Mouse (Mus musculus) skeletal muscle tissue, adult 2 months (tissue): ENCODE measurements at regions not wholly inside any gene's neighbourhood (a gene's known extent, or its start where the extent isn't known, plus 50 kb on each side); places are given as distances from the start of the nearest gene placed in this dataset.

Experiments
- DNase-seq: peaks from one replicate; pipeline ENCODE4 v3.0.0-alpha.2; 2012; ENCODE audit warnings: low read depth, low spot score

DNA sequence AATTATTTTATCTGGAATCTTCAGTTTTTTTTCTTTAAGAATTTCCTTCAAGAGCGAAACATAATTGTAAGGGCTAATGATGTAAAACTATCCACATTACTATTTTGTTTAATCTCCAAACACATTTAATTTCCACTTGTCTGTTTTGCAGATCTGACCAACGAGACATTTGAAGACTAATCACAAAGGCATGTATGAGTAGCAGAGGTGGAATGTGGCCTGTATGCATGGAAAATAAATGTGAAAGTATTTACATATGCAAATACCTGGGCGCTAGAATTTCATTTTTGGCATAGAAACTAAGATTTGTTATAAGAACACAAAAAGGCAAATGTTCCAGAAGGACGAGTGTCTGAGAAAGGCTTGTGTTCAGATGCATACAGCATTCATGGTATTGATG lies 375.2 kb downstream of the Efnb2 start:
- DNase-seq, result no peak

GRCm38 (mm10) chr8:8274987-8275386 lies 386.1 kb downstream of the Efnb2 start:
- no peak for DNase-seq

GRCm38 (mm10) chr8:8274211-8274641 lies 386.8 kb downstream of the Efnb2 start:
- DNase-seq, result peak; percentile 47

- no peak for DNase-seq
Measured at GRCm38 (mm10) chr8:8258855-8259254, 402.2 kb downstream of the Efnb2 start.

DNA sequence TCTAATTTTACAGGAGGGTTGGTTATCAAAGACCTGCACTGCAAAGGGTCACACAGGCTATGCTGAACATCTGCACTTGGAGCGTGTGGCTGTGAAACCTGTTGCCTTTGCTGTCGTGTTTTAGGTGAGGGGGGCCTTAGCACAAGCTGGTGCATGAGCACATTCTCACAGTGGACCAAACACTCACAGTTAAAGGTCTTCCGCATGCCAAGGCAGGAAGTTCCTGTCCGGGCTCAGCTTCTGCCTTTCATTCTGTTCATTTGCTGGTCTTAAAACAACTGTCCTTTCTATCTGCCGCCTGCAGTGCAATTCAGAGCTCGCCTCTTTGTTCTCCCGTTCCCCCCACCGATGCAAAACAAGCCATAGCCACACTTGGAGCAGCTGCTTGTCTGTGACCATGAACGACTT lies 402.8 kb downstream of the Efnb2 start:
- DNase-seq, result no peak

DNA sequence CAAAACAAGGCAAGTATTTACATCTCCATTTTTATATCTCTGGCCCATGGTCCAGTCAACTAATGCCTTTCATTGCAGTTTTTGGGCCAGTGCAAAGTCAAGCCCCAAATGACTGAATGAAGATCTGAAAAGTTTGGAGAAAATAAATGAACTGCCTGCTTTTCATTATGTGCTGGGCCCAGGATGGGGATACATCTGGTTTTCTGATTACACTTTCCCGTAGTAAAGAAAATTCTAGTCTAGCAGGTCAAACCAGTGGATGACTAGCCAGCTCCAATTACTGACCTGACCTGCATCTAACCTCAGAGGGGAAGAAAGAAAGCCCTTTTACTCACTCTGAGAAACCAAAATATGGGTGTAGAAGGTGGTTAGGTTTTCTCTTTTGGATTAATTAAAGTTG lies 404.7 kb downstream of the Efnb2 start:
- DNase-seq, result no peak

GRCm38 (mm10) chr8:8254446-8254845 lies 406.6 kb downstream of the Efnb2 start:
- DNase-seq, result no peak

- DNase-seq, result no peak
Measured at GRCm38 (mm10) chr8:8244599-8244998, 416.4 kb downstream of the Efnb2 start.

DNA sequence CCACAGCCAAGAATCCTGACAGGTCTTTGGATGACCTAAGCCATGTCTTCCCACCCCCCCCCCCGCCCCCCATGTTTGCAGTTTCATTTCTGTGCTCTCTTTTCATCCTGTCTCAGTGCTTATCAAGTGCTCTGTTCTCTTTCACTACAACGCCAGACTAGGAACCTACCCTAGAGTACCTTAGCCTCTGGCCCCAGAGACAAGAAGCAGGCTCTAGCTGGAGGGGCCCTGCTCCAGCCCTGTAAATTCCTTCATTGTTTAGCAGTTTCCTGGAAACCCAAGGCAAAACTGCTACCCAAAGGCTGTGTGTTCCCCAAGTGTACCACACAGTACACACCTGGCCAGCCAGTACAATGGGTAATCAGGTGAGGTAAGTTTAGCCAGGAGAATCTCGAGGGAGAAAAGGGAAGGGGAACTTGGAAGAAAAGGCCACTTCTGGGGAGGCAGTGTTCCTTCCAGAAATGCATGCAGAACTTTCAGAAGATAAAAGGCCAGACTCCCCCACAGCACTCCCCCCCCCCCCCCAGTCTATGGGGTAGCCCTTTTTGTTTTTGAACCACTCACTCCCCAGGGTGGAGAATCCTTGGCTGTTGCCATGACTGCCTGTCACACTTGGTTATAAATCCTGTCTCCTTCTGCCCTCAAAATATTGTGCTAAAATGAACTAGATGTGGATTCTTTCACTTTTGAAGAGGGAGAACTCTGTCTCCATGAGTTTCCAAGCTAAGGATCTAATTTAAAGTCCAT lies 419.1 kb downstream of the Efnb2 start:
- DNase-seq, result no peak

DNA sequence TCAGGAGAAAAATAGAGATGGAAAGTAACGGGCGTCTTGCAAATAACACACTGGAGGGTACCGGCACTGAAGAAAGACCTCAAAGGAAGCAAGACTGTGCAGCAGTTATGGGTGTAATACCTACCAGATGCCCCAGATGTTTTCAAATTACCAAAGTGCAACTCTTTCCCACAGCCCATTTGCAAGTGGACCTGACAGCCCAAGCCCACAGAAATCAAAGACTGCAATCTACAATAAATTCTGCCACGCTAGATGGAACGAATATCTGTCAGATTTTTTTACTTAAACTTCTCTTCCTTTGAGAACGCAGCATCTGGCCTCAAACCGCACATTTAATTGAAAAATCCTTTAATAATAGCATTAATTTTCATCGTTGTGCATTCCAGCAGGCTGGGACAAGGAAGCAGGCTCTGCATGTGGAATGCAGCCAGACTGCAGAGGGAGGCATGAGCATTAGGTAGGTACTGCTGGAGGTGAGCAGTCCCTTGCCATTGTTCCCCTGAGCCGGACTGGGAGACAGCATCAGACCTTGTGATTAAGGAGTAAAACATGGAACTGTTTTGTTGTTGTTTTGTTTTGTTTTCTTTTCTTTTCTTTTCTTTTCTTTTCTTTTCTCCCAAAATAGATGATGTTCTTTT lies 419.9 kb downstream of the Efnb2 start:
- no peak for DNase-seq

GRCm38 (mm10) chr8:8239489-8239888 lies 421.6 kb downstream of the Efnb2 start:
- DNase-seq, result no peak

DNA sequence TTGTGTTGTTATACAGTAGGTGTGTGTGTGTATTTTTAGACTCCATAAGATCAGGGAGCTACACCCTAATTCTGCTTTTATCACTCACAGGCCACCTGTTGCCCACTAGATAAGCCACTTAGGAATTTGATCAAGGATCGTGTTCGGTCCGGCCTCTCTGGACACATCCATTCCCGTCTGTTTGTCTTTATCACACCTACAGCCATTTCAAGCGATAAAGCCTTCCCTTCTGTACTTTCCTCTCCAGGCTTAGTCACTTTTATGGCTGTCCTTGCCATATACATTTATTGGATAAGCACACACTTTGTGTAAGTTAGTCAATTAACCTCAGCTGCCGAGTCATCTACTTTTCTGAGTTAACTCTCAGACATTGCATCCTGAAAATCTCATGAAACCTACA lies 423.0 kb downstream of the Efnb2 start:
- DNase-seq, result no peak

DNA sequence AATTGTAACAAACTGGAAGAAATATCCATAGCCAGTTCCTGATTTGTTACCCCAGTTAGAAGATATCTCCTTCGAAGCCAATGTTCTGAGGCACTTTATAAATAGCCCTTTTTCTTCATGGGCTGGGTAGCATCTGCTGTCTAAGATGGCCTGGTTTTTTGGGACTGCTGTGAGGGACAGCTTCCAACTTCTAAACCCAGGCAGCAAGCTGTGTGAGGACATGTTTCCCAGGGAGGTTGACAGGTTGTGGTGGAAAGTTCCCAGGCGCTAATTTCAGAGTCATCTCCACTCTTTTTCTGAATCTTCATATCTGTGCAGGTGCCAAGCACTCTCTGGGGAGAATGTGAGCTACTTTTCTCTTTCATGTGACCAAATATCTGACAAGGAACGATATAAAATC lies 427.4 kb downstream of the Efnb2 start:
- no peak for DNase-seq

GRCm38 (mm10) chr8:8233156-8233555 lies 427.9 kb downstream of the Efnb2 start:
- no peak for DNase-seq

DNA sequence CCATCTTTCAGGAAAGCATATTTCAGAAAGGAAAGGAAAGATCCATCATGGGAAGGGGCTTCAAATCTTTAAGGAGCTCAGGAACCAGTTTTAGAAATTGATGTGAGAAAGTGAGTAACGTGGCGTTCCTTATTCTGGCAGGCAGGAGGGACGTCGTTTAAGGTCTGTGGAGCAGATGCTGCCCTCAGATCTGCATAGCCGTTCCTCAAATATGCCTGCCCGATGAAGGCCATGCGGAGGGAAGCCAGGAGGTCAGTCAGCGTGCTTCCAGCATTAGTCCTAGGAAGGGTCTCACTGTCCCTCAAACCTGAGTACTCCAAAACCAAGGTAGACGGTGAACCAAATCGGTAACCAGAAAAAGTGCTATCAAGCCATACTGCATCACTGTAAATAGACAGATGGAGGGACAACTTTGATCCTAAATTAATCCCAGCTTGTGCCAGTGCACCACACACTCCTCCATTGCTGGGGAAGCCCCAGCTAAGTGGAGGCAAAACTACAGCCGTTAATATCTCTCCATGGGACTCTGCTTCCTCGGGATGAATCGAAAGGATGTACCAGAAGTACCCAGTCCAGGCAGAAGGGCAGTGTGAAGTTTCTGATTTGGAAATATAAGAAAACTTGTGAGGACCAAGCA lies 428.9 kb downstream of the Efnb2 start:
- DNase-seq, result no peak

- no peak for DNase-seq
Measured at GRCm38 (mm10) chr8:8231308-8231985, 429.6 kb downstream of the Efnb2 start.

DNA sequence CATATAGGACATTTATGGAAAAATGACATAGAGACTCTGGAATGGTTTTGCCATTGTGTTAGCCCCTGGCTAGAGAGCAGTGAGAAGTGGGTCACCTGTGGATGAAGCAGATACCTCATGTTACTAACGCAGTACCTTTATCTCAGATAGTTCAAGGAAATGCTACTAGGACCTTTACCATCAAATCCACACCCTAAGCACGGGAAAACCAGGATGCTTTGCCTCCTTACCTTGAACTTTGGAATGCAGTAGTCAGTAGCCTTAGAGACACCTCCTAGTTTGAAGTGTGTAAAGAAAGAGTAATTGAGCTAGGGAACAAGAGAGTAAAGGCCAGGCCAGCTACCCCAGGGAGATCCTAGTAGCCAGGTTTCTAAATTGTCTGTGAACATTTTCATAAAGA lies 435.0 kb downstream of the Efnb2 start:
- no peak for DNase-seq

GRCm38 (mm10) chr8:8225175-8225830 lies 435.7 kb downstream of the Efnb2 start:
- DNase-seq, result peak; percentile 23

DNA sequence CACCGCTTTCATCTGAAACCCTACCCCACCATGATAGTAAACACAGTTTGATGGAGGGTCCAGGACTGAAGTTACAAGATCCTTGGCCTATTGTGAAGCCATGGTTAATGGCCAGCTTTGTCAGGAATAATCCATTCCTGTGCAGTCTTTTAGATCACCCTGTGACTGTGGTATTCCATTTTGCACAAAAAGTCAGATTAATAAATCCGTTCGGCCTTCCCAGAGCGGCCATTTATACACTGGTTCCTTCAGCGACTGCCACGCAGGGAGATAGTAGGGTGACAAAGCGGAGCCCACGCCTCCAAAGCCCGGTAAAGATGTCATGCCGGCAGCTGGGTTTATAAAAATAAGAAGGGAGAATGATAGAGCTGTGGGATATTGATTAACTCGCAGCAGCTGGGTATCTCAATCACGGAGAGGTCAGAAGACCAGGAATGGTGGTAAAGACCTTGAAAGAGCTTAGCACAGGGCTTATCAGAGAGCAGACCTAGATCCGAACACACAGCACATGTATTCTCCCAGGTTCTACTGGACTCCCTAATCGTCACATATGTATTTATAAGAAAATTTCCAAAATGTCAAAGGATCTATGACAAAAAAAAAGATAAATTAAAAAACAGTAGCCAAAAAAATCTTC lies 440.5 kb downstream of the Efnb2 start:
- no peak for DNase-seq

DNA sequence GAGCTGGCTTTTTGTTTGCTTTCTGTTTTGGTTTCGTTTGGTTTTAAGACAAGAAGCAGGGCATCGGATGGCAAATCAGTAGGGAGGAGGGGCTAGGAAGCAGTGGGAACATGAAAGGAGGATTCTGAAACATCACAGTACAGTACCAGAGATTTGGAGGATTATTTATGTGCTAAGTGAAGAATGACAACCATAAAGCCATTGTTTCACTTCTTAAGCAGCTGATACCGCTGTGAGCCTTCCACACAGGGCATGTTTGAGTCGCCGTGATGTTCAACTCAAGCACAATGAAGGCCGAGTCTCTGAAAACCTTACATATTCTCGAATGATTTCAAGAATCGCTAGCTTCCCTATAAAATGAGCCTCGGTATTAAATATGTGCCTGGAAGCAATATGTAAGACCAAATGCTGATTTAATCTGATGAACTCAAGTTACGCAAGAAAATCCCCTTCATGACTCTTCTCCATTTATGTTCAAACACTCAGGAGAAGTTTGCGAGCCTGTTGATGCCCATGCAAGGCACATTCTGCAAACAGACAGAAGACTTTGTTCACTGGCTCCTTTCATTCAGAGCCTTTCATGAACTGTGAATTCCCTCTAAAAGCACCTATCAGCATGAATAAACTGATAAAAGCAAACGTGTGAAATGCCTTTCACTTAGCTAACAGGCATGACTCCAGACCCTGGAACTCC lies 441.2 kb downstream of the Efnb2 start:
- no peak for DNase-seq

DNA sequence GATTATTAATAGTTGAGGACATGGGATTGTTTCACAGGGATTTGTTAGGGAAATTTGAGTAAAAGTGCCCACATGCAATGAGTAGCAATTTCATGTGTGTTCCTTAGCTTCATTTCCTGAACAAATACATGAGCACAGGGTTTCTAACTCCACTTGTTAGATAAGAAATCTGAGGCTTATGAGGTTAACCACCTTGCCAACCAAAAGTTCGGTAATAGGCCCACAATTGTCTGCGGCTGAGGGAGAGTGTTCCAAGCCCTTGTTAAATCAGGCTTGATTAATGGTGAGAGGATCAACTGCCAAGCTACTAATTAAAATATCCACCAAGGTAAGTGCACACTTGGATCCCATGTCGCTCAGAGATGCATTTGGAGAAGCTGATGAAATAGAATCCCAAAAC lies 468.0 kb downstream of the Efnb2 start:
- no peak for DNase-seq
